Mouse (Mus musculus): Measurements from ENCODE around the gene Emc10. TPM values are rescaled to one million over a fixed set of nuclear protein-coding genes. Genes with fewer than 3 reads are reported as not detected.

The Emc10 gene
- polyA plus RNA-seq, 1 experiment from 2014 or later: 157 TPM

- Histone ChIP-seq H3K9me3 (replicated peaks) (no peaks in the 10 kb centered on the region), H3K27me3 (replicated peaks) (no peaks in the 10 kb centered on the region; the same call in 1 of the 2 replicates), H3K4me3 (replicated peaks) (no peak overlapping the region), H3K4me1 (peaks cover 61% of the 10 kb centered on the region), H3K27ac (replicated peaks) (peak overlapping the region; percentile 91), H3K9ac (replicated peaks) (no peak overlapping the region; the same call in 1 of the 2 replicates), H3K4me2 (no peak overlapping the region), H3K36me3 (peaks cover 28% of the 10 kb centered on the region)
- WGBS: 86% methylated on average over 10 of the region's 10 CpGs
- ATAC-seq (ENCODE audit: low FRiP score): no peak
Observed at GRCm38 (mm10) chr7:44466006-44466887, 30.1 kb downstream of the Emc10 start.

GRCm38 (mm10) chr7:44465111-44465510 is 31.2 kb downstream of the Emc10 start, which contains the start of gene Aspdh:
TSS of gene Aspdh (plus strand) at chr7:44465391.
- Histone ChIP-seq H3K27ac (replicated peaks) (peak within 1 kb of the TSS; percentile 91), H3K4me2 (no peak within 1 kb of the TSS), H3K9ac (replicated peaks) (0 out of 2 replicates have a peak within 1 kb of the TSS, but pooled peaks have one; percentile 17), H3K36me3 (peaks cover 38% of the 10 kb centered on the region), H3K9me3 (replicated peaks) (no peaks in the 10 kb centered on the region), H3K4me3 (replicated peaks) (no peak within 1 kb of the TSS), H3K4me1 (peaks cover 61% of the 10 kb centered on the region), H3K27me3 (replicated peaks) (no peaks in the 10 kb centered on the region; the same call in 1 of the 2 replicates)
- ATAC-seq (ENCODE audit: low FRiP score): no peak
- WGBS: 29% methylated on average over 2 of the region's 2 CpGs

DNA sequence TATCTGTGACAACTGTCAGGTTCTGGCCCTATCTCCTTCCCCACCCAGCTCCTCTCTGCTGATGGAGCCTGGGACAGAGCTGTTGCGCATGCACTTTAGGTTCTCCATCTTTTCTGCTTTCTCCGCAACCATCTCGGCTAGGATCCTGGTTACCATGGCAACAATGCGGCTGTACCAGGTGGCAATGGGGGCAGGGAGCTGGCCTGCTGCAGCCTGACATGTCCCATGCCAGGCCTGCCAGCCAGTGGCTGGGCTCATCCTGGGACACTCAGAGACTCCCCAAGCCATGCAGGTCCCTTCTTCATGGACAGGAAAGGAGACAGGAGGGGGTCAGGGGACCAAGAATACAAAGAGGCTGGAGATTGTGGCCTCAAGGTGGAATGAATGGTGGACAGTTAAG is 31.8 kb downstream of the Emc10 start:
- Histone ChIP-seq H3K9ac (replicated peaks) (no peak overlapping the region), H3K27ac (replicated peaks) (peak overlapping the region; percentile 91), H3K4me1 (peaks cover 57% of the 10 kb centered on the region), H3K4me3 (replicated peaks) (no peak overlapping the region), H3K27me3 (replicated peaks) (no peaks in the 10 kb centered on the region; the same call in 1 of the 2 replicates), H3K36me3 (peaks cover 44% of the 10 kb centered on the region), H3K9me3 (replicated peaks) (no peaks in the 10 kb centered on the region), H3K4me2 (no peak overlapping the region)
- ATAC-seq (ENCODE audit: low FRiP score): no peak
- 8% methylated on average over 4 of the region's 4 CpGs for WGBS

GRCm38 (mm10) chr7:44463556-44464225 is 32.6 kb downstream of the Emc10 start:
- Histone ChIP-seq H3K4me2 (no peak overlapping the region), H3K27me3 (replicated peaks) (no peaks in the 10 kb centered on the region; the same call in 1 of the 2 replicates), H3K9me3 (replicated peaks) (no peaks in the 10 kb centered on the region), H3K36me3 (peaks cover 50% of the 10 kb centered on the region), H3K27ac (replicated peaks) (peak overlapping the region; percentile 91), H3K4me3 (replicated peaks) (no peak overlapping the region), H3K4me1 (peaks cover 49% of the 10 kb centered on the region), H3K9ac (replicated peaks) (0 out of 2 replicates have a peak overlapping the region, but pooled peaks have one; percentile 17)
- ATAC-seq (ENCODE audit: low FRiP score): no peak
- WGBS: 79% methylated on average over 10 of the region's 10 CpGs

DNA sequence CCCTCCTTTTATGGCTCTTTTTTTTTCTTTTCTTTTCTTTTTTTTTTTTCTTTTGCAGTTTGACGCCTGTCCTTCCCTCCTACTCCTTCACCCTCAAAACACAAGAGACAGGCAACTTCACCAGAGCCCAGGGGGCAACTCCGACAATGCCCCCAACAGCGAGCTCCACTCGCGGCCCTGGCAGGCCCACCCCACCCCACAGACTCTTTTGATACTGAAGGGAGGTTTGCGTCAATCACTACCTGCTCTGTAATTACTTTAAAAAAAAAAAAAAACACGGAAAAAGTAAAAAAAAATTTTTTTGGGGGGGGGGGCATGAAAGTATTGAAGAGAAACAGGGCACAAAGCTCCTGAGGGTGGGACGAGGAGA is 33.3 kb downstream of the Emc10 start:
- peak overlapping the region; percentile 91 for H3K27ac ChIP-seq (replicated peaks)
- H3K4me1 ChIP-seq: peaks cover 44% of the 10 kb centered on the region
- H3K27me3 ChIP-seq (replicated peaks): no peaks in the 10 kb centered on the region; the same call in 1 of the 2 replicates
- peaks cover 57% of the 10 kb centered on the region for H3K36me3 ChIP-seq
- H3K4me2 ChIP-seq: no peak overlapping the region
- no peak overlapping the region for H3K9ac ChIP-seq (replicated peaks)
- no peak overlapping the region for H3K4me3 ChIP-seq (replicated peaks)
- H3K9me3 ChIP-seq (replicated peaks): no peaks in the 10 kb centered on the region
- WGBS: 38% methylated on average over 8 of the region's 8 CpGs
- no peak for ATAC-seq (ENCODE audit: low FRiP score)

DNA sequence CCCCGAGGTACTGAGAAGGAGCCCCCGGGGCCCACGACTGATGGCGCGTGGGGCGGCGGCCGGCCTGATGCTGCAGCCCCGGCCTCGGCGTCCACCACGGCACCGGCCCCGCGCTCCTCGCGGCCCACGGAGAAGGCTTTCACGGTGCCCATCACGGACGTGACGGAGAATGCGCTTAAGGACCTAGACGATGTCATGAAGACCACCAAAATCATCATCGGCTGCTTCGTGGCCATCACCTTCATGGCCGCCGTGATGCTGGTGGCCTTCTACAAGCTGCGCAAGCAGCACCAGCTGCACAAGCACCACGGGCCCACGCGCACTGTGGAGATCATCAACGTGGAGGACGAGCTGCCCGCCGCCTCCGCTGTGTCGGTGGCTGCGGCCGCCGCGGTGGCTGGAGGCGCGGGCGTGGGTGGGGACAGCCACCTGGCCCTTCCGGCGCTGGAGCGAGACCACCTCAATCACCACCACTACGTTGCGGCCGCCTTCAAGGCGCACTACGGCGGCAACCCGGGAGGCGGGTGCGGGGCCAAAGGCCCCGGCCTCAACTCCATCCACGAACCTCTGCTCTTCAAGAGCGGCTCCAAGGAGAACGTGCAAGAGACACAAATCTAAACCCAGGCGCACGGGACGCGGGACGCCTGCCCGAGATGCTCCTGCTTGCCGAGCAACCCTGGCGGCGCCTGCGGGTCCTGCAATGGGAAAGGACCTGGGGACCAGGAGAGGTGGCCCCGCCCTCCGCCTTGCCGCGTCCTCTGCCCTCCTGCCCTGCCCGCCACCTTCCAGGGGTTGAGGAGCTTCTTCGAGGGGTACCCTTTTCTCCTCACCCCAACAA is 33.9 kb downstream of the Emc10 start:
- ATAC-seq (ENCODE audit: low FRiP score): no peak
- Histone ChIP-seq H3K36me3 (peaks cover 62% of the 10 kb centered on the region), H3K4me3 (replicated peaks) (no peak overlapping the region), H3K27ac (replicated peaks) (no peak overlapping the region; the same call in 1 of the 2 replicates), H3K27me3 (replicated peaks) (no peaks in the 10 kb centered on the region; the same call in 1 of the 2 replicates), H3K4me2 (peak overlapping the region; percentile 11; the same call in 1 of the 2 replicates), H3K4me1 (peaks cover 42% of the 10 kb centered on the region), H3K9ac (replicated peaks) (no peak overlapping the region), H3K9me3 (replicated peaks) (no peaks in the 10 kb centered on the region)
- 22% methylated on average over 75 of the region's 77 CpGs for whole genome bisulfite sequencing

DNA sequence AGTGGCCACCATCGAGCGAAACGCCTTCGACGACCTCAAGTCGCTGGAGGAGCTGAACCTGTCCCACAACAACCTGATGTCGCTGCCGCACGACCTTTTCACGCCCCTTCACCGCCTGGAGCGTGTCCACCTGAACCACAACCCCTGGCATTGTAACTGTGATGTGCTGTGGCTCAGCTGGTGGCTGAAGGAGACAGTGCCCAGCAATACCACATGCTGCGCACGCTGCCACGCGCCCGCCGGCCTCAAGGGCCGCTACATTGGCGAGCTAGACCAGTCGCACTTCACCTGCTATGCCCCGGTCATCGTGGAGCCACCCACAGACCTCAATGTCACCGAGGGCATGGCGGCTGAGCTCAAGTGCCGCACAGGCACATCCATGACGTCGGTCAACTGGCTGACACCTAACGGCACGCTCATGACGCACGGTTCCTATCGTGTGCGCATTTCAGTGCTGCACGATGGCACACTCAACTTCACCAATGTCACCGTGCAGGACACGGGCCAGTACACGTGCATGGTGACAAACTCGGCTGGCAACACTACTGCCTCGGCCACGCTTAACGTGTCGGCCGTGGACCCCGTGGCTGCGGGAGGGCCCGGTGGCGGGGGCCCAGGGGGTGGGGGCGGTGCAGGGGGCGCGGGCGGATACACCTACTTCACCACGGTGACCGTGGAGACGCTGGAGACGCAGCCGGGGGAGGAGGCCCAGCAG is 34.7 kb downstream of the Emc10 start:
- ATAC-seq (ENCODE audit: low FRiP score): no peak
- Histone ChIP-seq H3K4me3 (replicated peaks) (no peak overlapping the region), H3K36me3 (peaks cover 70% of the 10 kb centered on the region), H3K4me1 (peaks cover 34% of the 10 kb centered on the region), H3K27ac (replicated peaks) (no peak overlapping the region), H3K4me2 (no peak overlapping the region), H3K27me3 (replicated peaks) (no peaks in the 10 kb centered on the region; the same call in 1 of the 2 replicates), H3K9ac (replicated peaks) (no peak overlapping the region), H3K9me3 (replicated peaks) (no peaks in the 10 kb centered on the region)
- WGBS: 60% methylated on average over 55 of the region's 57 CpGs

DNA sequence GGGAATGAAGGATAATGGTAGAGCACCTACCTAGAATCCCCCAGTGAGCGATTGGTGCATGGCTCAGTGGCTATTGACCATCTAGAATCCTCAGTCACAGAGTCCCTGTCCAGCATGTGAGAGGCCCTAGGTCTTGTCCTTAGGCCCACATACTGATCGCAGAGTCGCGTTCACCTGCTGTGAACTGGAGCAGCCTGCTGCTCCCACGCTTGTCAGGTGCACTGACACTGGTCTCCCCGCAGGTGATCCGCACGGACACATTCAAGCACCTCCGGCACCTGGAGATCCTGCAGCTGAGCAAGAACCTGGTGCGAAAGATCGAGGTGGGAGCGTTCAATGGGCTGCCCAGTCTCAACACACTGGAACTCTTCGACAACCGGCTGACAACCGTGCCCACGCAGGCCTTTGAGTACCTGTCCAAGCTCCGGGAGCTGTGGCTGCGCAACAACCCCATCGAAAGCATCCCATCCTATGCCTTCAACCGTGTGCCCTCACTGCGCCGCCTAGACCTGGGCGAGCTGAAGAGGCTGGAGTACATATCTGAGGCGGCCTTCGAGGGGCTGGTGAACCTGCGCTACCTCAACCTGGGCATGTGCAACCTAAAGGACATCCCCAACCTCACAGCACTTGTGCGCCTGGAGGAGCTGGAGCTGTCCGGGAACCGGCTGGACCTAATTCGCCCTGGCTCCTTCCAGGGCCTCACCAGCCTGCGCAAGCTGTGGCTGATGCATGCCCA is 35.4 kb downstream of the Emc10 start:
- H3K4me3 ChIP-seq (replicated peaks): no peak overlapping the region
- WGBS: 75% methylated on average over 31 of the region's 31 CpGs
- peaks cover 74% of the 10 kb centered on the region for H3K36me3 ChIP-seq
- H3K9me3 ChIP-seq (replicated peaks): no peaks in the 10 kb centered on the region
- H3K4me1 ChIP-seq: peaks cover 33% of the 10 kb centered on the region
- no peak overlapping the region for H3K4me2 ChIP-seq
- H3K9ac ChIP-seq (replicated peaks): no peak overlapping the region
- no peaks in the 10 kb centered on the region; the same call in 1 of the 2 replicates for H3K27me3 ChIP-seq (replicated peaks)
- ATAC-seq (ENCODE audit: low FRiP score): no peak
- H3K27ac ChIP-seq (replicated peaks): no peak overlapping the region

DNA sequence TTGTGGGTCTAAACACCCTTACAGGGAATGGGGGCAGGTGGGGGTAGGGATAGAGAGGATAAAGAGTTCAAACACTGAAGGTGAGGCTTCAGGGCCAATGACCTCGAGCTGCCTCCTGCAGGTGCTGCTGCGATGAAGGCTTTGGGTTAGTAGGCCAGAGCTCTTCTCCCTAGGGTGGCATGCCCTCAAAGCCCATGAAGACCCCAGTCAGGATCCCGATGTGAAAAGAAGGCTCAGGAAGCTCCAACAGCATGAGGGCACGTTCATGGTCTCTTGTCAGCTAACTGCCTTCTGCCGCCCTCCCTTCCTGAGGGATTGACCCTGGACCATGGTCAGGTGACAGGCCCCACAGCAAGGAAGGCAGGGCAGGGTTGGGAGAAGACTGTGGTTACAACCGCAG is 36.3 kb downstream of the Emc10 start:
- H3K36me3 ChIP-seq: peaks cover 74% of the 10 kb centered on the region
- 75% methylated on average over 6 of the region's 6 CpGs for WGBS

DNA sequence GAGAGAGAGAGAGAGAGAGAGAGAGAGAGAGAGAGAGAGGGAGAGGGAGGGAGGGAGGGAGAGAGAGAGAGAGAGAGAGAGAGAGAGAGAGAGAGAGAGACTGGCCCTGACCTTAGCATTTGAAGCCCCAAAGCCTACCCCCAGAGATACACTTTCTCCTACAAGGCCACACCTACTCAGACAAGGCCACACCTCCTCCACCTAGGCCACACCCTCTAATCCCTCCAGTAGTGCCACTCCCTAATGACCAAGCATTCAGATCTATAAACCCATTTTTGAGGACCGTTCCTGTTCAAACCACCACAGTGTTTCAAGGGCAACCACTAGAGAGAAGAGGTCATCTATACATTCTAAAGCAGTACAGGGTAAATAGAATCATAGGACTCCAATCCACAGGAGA is 40.0 kb downstream of the Emc10 start:
- H3K4me1 ChIP-seq: peaks cover 20% of the 10 kb centered on the region
- no peaks in the 10 kb centered on the region for H3K27me3 ChIP-seq (replicated peaks)
- no peaks in the 10 kb centered on the region for H3K9me3 ChIP-seq (replicated peaks)
- no peak overlapping the region for H3K4me2 ChIP-seq
- 93% methylated on average over 1 of the region's 1 CpGs for WGBS
- no peak overlapping the region for H3K27ac ChIP-seq (replicated peaks)
- H3K36me3 ChIP-seq: peaks cover 56% of the 10 kb centered on the region
- ATAC-seq (ENCODE audit: low FRiP score): no peak
- no peak overlapping the region for H3K9ac ChIP-seq (replicated peaks)
- H3K4me3 ChIP-seq (replicated peaks): no peak overlapping the region

More for the DNA sequence above, 36.3 kb downstream of the Emc10 start:
- no peaks in the 10 kb centered on the region; the same call in 1 of the 2 replicates for H3K27me3 ChIP-seq (replicated peaks)
- H3K4me2 ChIP-seq: no peak overlapping the region
- H3K4me1 ChIP-seq: peaks cover 27% of the 10 kb centered on the region
- H3K9me3 ChIP-seq (replicated peaks): no peaks in the 10 kb centered on the region
- no peak for ATAC-seq (ENCODE audit: low FRiP score)
- no peak overlapping the region for H3K4me3 ChIP-seq (replicated peaks)
- no peak overlapping the region for H3K9ac ChIP-seq (replicated peaks)
- H3K27ac ChIP-seq (replicated peaks): no peak overlapping the region

Data from neural tube, embryonic 15.5 days (tissue).